Mouse (Mus musculus): ENCODE data around the gene Fzd9. TPM values are rescaled to one million over a fixed set of nuclear protein-coding genes. Genes with fewer than 3 reads are reported as not detected.
A peak's percentile ranks its signal among the peaks of the same experiment; 100 is the strongest.

The Fzd9 gene
- total and polyA plus RNA-seq, 3 experiments: 0.78 to 1.8 (median 1.3) TPM

DNA sequence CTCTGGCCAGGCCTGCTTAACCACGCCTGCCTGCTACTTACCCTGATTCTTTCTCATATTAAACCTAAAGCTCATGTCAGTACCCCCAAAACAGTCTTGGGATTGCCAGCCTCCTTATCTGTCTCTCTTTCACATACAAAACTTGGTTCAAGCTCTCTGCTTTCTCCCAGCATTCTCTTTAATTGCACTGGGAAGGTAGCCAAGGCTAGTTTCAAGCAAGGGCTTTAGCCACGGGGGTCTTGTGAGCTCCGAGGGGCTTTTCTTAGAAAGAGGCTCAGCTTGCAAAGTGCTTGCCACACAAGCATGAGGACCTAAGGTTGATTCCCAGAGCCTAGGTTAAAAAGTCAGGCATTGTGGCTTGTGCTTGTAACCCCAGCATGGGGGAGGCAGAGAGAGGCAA is 34.2 kb upstream of the Fzd9 start:
- Histone ChIP-seq H3K36me3 (ENCODE audit: control insufficient read depth, insufficient read depth, low read length) (no peaks in the 10 kb centered on the region), H3K9ac (ENCODE audit: low read depth, low read length) (no peak overlapping the region), H3K4me3 (no peak overlapping the region), H3K79me2 (replicated peaks; ENCODE audit: control insufficient read depth, insufficient read depth, low read length) (no peaks in the 10 kb centered on the region), H3K4me1 (ENCODE audit: control insufficient read depth, insufficient read depth, low read length) (no peaks in the 10 kb centered on the region), H3K27me3 (ENCODE audit: control insufficient read depth, insufficient read depth, low read length) (no peaks in the 10 kb centered on the region), H3K27ac (no peak overlapping the region)
- WGBS: 73% methylated on average over 3 of the region's 3 CpGs
- no peak for DNase-seq
- TF ChIP-seq CTCF (IDR thresholded peaks at IDR 0.05) (no peak), EP300 (IDR thresholded peaks at IDR 0.05; ENCODE audit: insufficient read depth, low read depth, low read length) (no peak), POLR2A (IDR thresholded peaks at IDR 0.05; ENCODE audit: insufficient read depth, low read depth, low read length) (no peak)
- intact Hi-C loops (cut with DNase I): no loop called here

- WGBS: 47% methylated on average over 9 of the region's 9 CpGs
- DNase-seq: peak in 1 of 2 experiments; percentile 12
Measured at GRCm38 (mm10) chr5:135280226-135280625, 29.2 kb upstream of the Fzd9 start.

GRCm38 (mm10) chr5:135276597-135276996 is 25.6 kb upstream of the Fzd9 start:
- intact Hi-C loops (cut with DNase I): no loop called here
- Histone ChIP-seq H3K79me2 (replicated peaks; ENCODE audit: control insufficient read depth, insufficient read depth, low read length) (no peaks in the 10 kb centered on the region), H3K27ac (no peak overlapping the region), H3K27me3 (ENCODE audit: control insufficient read depth, insufficient read depth, low read length) (peaks cover 2% of the 10 kb centered on the region), H3K4me3 (no peak overlapping the region), H3K36me3 (ENCODE audit: control insufficient read depth, insufficient read depth, low read length) (no peaks in the 10 kb centered on the region), H3K4me1 (ENCODE audit: control insufficient read depth, insufficient read depth, low read length) (peaks cover 1% of the 10 kb centered on the region; the same call in 1 of the 2 replicates), H3K9ac (ENCODE audit: low read depth, low read length) (no peak overlapping the region)
- no peak for TF ChIP-seq EP300 (IDR thresholded peaks at IDR 0.05; ENCODE audit: insufficient read depth, low read depth, low read length)
- no peak for DNase-seq
- WGBS: 20% methylated on average over 36 of the region's 36 CpGs

More at GRCm38 (mm10) chr5:135280226-135280625, 29.2 kb upstream of the Fzd9 start:
- H3K4me3 ChIP-seq: no peak overlapping the region
- no peaks in the 10 kb centered on the region for H3K36me3 ChIP-seq (ENCODE audit: control insufficient read depth, insufficient read depth, low read length)
- H3K27me3 ChIP-seq (ENCODE audit: control insufficient read depth, insufficient read depth, low read length): peaks cover 2% of the 10 kb centered on the region
- no peaks in the 10 kb centered on the region for H3K4me1 ChIP-seq (ENCODE audit: control insufficient read depth, insufficient read depth, low read length)
- intact Hi-C loops (cut with DNase I): loop anchor here (5.0 kb wide), 1 partner anchor 368 kb away; no protein-coding TSS in a partner anchor
- H3K27ac ChIP-seq: no peak overlapping the region
- H3K79me2 ChIP-seq (replicated peaks; ENCODE audit: control insufficient read depth, insufficient read depth, low read length): no peaks in the 10 kb centered on the region
- H3K9ac ChIP-seq (ENCODE audit: low read depth, low read length): no peak overlapping the region
- TF ChIP-seq EP300 (IDR thresholded peaks at IDR 0.05; ENCODE audit: insufficient read depth, low read depth, low read length): no peak
- no peak for TF ChIP-seq CTCF (IDR thresholded peaks at IDR 0.05)
- TF ChIP-seq POLR2A (IDR thresholded peaks at IDR 0.05; ENCODE audit: insufficient read depth, low read depth, low read length): no peak

DNA sequence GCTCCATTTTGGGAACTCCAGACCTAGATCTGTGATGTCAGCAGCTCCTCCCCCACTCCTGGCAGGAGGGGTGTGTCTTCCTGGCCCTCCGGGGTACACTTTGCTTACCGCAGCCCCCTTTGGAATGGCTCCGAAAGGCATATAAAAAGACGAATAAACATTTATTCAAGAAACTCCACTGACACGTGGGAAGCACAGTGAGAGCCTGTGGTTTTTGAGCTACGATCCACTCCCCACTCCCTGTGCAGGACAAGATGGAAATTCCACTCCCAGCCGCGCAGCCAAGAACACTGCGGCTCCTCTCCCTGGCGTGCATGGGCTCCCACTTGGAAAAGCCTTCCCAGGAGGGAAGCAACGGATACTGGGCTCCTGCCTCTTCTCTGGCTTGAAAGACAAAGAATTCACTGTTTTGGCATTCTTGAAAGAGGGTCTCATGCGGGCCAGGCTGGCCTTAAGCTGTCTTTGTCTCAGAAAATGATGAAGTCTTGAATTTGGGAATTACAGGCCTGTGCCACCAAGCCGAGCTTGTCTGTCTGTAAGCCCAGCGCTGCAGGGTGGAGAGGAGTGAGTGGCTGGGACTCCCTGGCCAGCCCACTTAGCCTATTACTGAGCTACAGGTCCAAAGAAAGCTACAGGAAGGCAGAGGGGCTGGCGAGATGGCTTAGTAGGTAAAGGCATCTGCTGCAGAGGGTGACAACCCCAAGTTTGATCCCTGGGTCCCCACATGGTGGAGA is 23.8 kb upstream of the Fzd9 start:
- H3K36me3 ChIP-seq (ENCODE audit: control insufficient read depth, insufficient read depth, low read length): no peaks in the 10 kb centered on the region
- TF ChIP-seq EP300 (IDR thresholded peaks at IDR 0.05; ENCODE audit: insufficient read depth, low read depth, low read length) (no peak), CTCF (IDR thresholded peaks at IDR 0.05) (no peak)
- H3K27me3 ChIP-seq (ENCODE audit: control insufficient read depth, insufficient read depth, low read length): peaks cover 2% of the 10 kb centered on the region
- whole genome bisulfite sequencing: 37% methylated on average over 15 of the region's 15 CpGs
- no peak overlapping the region for H3K4me3 ChIP-seq
- intact Hi-C loops (cut with DNase I): no loop called here
- H3K27ac ChIP-seq: no peak overlapping the region
- H3K79me2 ChIP-seq (replicated peaks; ENCODE audit: control insufficient read depth, insufficient read depth, low read length): no peaks in the 10 kb centered on the region
- peaks cover 1% of the 10 kb centered on the region; the same call in 1 of the 2 replicates for H3K4me1 ChIP-seq (ENCODE audit: control insufficient read depth, insufficient read depth, low read length)
- no peak overlapping the region for H3K9ac ChIP-seq (ENCODE audit: low read depth, low read length)
- DNase-seq: no peak

DNA sequence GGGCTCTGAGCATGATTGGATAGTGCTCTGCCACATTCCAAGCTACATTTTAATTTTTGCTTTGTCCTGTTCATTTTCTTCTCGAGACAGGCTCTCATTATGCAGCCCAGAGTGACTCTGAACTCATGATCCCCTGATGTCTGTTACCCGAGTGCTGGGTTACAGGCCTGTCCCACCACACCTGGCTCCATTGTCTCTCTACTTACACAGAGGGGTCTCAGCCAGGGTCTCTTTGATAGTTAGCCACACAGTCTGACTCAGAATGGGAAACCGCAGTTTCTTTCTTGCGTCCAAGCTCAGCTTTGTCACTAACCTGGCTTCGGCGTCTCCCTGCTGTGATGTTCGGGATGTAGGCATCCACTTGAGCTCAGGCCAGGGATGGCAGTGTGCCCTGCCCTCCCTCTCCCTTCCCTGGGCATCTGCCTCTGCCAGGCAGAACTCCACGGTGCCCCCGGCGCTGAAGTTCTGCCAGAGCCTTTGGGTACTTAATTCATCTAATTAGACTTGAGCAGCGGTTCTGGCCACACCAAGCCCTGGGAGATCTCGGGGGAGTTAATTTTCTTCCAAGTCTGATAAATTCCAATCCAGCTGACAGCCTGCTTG is 20.6 kb upstream of the Fzd9 start:
- Histone ChIP-seq H3K4me1 (ENCODE audit: control insufficient read depth, insufficient read depth, low read length) (peaks cover 1% of the 10 kb centered on the region; the same call in 1 of the 2 replicates), H3K27ac (no peak overlapping the region), H3K4me3 (no peak overlapping the region), H3K9ac (ENCODE audit: low read depth, low read length) (no peak overlapping the region), H3K79me2 (replicated peaks; ENCODE audit: control insufficient read depth, insufficient read depth, low read length) (no peaks in the 10 kb centered on the region), H3K27me3 (ENCODE audit: control insufficient read depth, insufficient read depth, low read length) (peaks cover 2% of the 10 kb centered on the region), H3K36me3 (ENCODE audit: control insufficient read depth, insufficient read depth, low read length) (no peaks in the 10 kb centered on the region)
- intact Hi-C loops (cut with DNase I): no loop called here
- WGBS: 60% methylated on average over 12 of the region's 12 CpGs
- TF ChIP-seq CTCF (IDR thresholded peaks at IDR 0.05): no peak
- TF ChIP-seq EP300 (IDR thresholded peaks at IDR 0.05; ENCODE audit: insufficient read depth, low read depth, low read length): no peak
- TF ChIP-seq POLR2A (IDR thresholded peaks at IDR 0.05; ENCODE audit: insufficient read depth, low read depth, low read length): no peak
- DNase-seq: peak; percentile 58 to 61

GRCm38 (mm10) chr5:135270361-135270760 is 19.3 kb upstream of the Fzd9 start:
- H3K27ac ChIP-seq: no peak overlapping the region
- no peak for DNase-seq
- no peaks in the 10 kb centered on the region for H3K36me3 ChIP-seq (ENCODE audit: control insufficient read depth, insufficient read depth, low read length)
- no peaks in the 10 kb centered on the region for H3K27me3 ChIP-seq (ENCODE audit: control insufficient read depth, insufficient read depth, low read length)
- TF ChIP-seq CTCF (IDR thresholded peaks at IDR 0.05): no peak
- TF ChIP-seq EP300 (IDR thresholded peaks at IDR 0.05; ENCODE audit: insufficient read depth, low read depth, low read length): no peak
- no peak for TF ChIP-seq POLR2A (IDR thresholded peaks at IDR 0.05; ENCODE audit: insufficient read depth, low read depth, low read length)
- no peak overlapping the region for H3K9ac ChIP-seq (ENCODE audit: low read depth, low read length)
- peaks cover 1% of the 10 kb centered on the region; the same call in 1 of the 2 replicates for H3K4me1 ChIP-seq (ENCODE audit: control insufficient read depth, insufficient read depth, low read length)
- intact Hi-C loops (cut with DNase I): no loop called here
- H3K4me3 ChIP-seq: no peak overlapping the region
- H3K79me2 ChIP-seq (replicated peaks; ENCODE audit: control insufficient read depth, insufficient read depth, low read length): no peaks in the 10 kb centered on the region
- WGBS: 84% methylated on average over 4 of the region's 4 CpGs
